ENCODE assay signal across 25 mouse cellular contexts in genomic region chr7:11972611-11973010, GRCm38 (mm10). TPM values are rescaled to one million over a fixed set of nuclear protein-coding genes. Genes with fewer than 3 reads are reported as not detected.
"Had no signal": no experiment of that assay in that cellular context is flagged by ENCODE, and none has a peak within 500 bp of the region (broad histone marks: within the 10 kb centered on the region; RNA-seq: fewer than 3 reads in every experiment).

No protein-coding gene starts in this region.

- DNase-seq: heart, postnatal 10 days; heart, postnatal 14 days; heart, postnatal 36 days; kidney, adult 11 months; kidney, adult 18-20 months; kidney, adult 2 months; kidney, adult 8-10 months; kidney, adult 9 months; kidney, postnatal 10 days; kidney, postnatal 14 days; kidney, postnatal 25 days; kidney, postnatal 36 days; kidney, postnatal 4 days; layer of hippocampus, adult 9-11 months; layer of hippocampus, postnatal 36 days had no signal

RNA-seq across cellular contexts. Expression of gene Vmn1r76, which starts 34.6 kb away (rescaled TPM):
- total RNA-seq: heart, postnatal 10 days; heart, postnatal 14 days; heart, postnatal 25 days; heart, postnatal 36 days; hematopoietic stem cell, adult 5-6 weeks; hindbrain, postnatal 0 days; layer of hippocampus, adult 18-20 months; layer of hippocampus, adult 2 months; layer of hippocampus, adult 8-10 months; layer of hippocampus, postnatal 10 days; layer of hippocampus, postnatal 14 days; layer of hippocampus, postnatal 25 days; layer of hippocampus, postnatal 36 days; left cerebral cortex, adult 18-20 months had no signal
